ENCODE assay signal across 8 mouse cellular contexts in the genomic region with DNA sequence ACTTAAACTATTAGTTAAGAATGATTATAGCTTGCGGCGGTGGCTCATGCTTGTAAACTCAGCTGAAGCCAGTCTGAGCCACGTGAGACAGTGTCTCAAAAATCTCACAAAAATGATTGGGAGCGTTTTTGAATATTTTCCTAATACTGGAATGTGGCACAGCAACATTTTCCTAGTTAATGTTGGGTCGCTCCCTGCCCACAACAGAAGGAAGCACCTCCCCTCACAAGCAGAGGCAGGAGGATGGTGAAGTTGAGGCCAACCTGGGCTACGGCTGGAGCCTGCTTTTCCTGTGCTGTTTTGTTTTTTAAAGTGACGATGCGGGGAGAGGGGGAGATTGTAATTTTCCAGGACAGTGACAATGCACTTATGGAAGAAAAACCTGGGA. TPM values are rescaled to one million over a fixed set of nuclear protein-coding genes. Genes with fewer than 3 reads are reported as not detected.
DNase-seq lines count a peak whose midpoint lies in the region; ATAC-seq and TF ChIP-seq lines count a peak whose summit lies in the region.

No protein-coding gene starts in this region.

- intact Hi-C loops in gastrocnemius, adult 2 months (cut with DNase I) = no loop called here

- no peak for TF ChIP-seq POLR2A in bone marrow, adult 2 months (IDR thresholded peaks at IDR 0.05; ENCODE audit: borderline replicate concordance, control insufficient read depth, low read depth, low read length)
- TF ChIP-seq POLR2A in liver, adult 2 months (IDR thresholded peaks at IDR 0.05; ENCODE audit: extremely low read depth, insufficient read depth, low read length) = no peak

- H3K4me3 ChIP-seq in gastrocnemius, adult 2 months = peak overlapping the region; percentile 97
- peak overlapping the region; percentile 78 for H3K4me3 ChIP-seq in bone marrow, adult 2 months (replicated peaks; ENCODE audit: control insufficient read depth, low read depth, low read length)
- peak overlapping the region; percentile 79 for H3K4me3 ChIP-seq in heart, embryonic 16.5 days (ENCODE audit: low read length)
- H3K4me3 ChIP-seq in liver, adult 2 months (ENCODE audit: insufficient read depth, low read depth, low read length) = peak overlapping the region; percentile 69
- H3K4me3 ChIP-seq in stomach, embryonic 15.5 days (replicated peaks) = peak overlapping the region; percentile 86

- no peak for DNase-seq in gastrocnemius, adult 2 months
- no peak for DNase-seq in gastrocnemius, postnatal 4 days (ENCODE audit: low spot score in 2 of 2)
- peak; percentile 70 for DNase-seq in liver, adult 2 months (ENCODE audit: extremely low read depth, low read depth, low spot score)
- no peak for DNase-seq in cerebellum, postnatal 4 days (ENCODE audit: low spot score in 2 of 2)
- DNase-seq in layer of hippocampus, adult 11-12 months (ENCODE audit: low spot score) = no peak

- no peak for ATAC-seq in heart, embryonic 16.5 days (replicated peaks; ENCODE audit: extremely low read depth, insufficient read depth, low FRiP score)
- ATAC-seq in stomach, embryonic 15.5 days (ENCODE audit: insufficient read depth, low FRiP score, low read depth) = no peak

- no peaks in the 10 kb centered on the region; the same call in 1 of the 2 replicates for H3K4me1 ChIP-seq in bone marrow, adult 2 months (ENCODE audit: control insufficient read depth, insufficient read depth, low read length)
- peaks cover 17% of the 10 kb centered on the region for H3K4me1 ChIP-seq in heart, embryonic 16.5 days (ENCODE audit: control insufficient read depth, insufficient read depth, low read length)
- peaks cover 6% of the 10 kb centered on the region for H3K4me1 ChIP-seq in liver, adult 2 months (ENCODE audit: control insufficient read depth, insufficient read depth, low read length)
- peaks cover 12% of the 10 kb centered on the region for H3K4me1 ChIP-seq in stomach, embryonic 15.5 days

- peaks cover 17% of the 10 kb centered on the region; the same call in 1 of the 2 replicates for H3K79me2 ChIP-seq in liver, adult 2 months (ENCODE audit: control insufficient read depth, insufficient read depth, low read length)

- no peak for TF ChIP-seq CTCF in gastrocnemius, adult 2 months (IDR thresholded peaks at IDR 0.05)
- TF ChIP-seq CTCF in bone marrow, adult 2 months (IDR thresholded peaks at IDR 0.05; ENCODE audit: control insufficient read depth, insufficient read depth, low read length) = no peak
- no peak for TF ChIP-seq CTCF in liver, adult 2 months (IDR thresholded peaks at IDR 0.05; ENCODE audit: low read depth, low read length)

- peak overlapping the region; percentile 70 for H3K4me2 ChIP-seq in heart, embryonic 16.5 days (ENCODE audit: low read depth, low read length)
- peak overlapping the region; percentile 62 for H3K4me2 ChIP-seq in stomach, embryonic 15.5 days

- H3K27me3 ChIP-seq in heart, embryonic 16.5 days (ENCODE audit: control insufficient read depth, insufficient read depth, low read length) = no peaks in the 10 kb centered on the region
- H3K27me3 ChIP-seq in liver, adult 2 months (ENCODE audit: control insufficient read depth, insufficient read depth, low read length) = no peaks in the 10 kb centered on the region
- no peaks in the 10 kb centered on the region for H3K27me3 ChIP-seq in stomach, embryonic 15.5 days (replicated peaks)

- no peaks in the 10 kb centered on the region for H3K9me3 ChIP-seq in heart, embryonic 16.5 days (replicated peaks; ENCODE audit: control insufficient read depth, low read length)
- H3K9me3 ChIP-seq in stomach, embryonic 15.5 days = no peaks in the 10 kb centered on the region

- 2% methylated on average over 8 of the region's 8 CpGs for WGBS in bone marrow, adult 2 months
- 7% methylated on average over 8 of the region's 8 CpGs for WGBS in heart, embryonic 16.5 days
- WGBS in liver, adult 2 months = 0% methylated on average over 8 of the region's 8 CpGs
- 5% methylated on average over 8 of the region's 8 CpGs for whole genome bisulfite sequencing in stomach, embryonic 15.5 days

- peaks cover 22% of the 10 kb centered on the region for H3K36me3 ChIP-seq in heart, embryonic 16.5 days (ENCODE audit: control insufficient read depth, insufficient read depth)
- peaks cover 23% of the 10 kb centered on the region for H3K36me3 ChIP-seq in liver, adult 2 months (ENCODE audit: control insufficient read depth, insufficient read depth, low read length)
- peaks cover 21% of the 10 kb centered on the region for H3K36me3 ChIP-seq in stomach, embryonic 15.5 days

- H3K9ac ChIP-seq in heart, embryonic 16.5 days (ENCODE audit: low read length) = peak overlapping the region; percentile 92
- H3K9ac ChIP-seq in liver, adult 2 months (ENCODE audit: low read depth, low read length) = peak overlapping the region; percentile 93
- peak overlapping the region; percentile 94 for H3K9ac ChIP-seq in stomach, embryonic 15.5 days

- peak overlapping the region; percentile 97 for H3K27ac ChIP-seq in gastrocnemius, adult 2 months
- no peak overlapping the region; the same call in 1 of the 2 replicates for H3K27ac ChIP-seq in bone marrow, adult 2 months (ENCODE audit: control insufficient read depth, insufficient read depth, low read depth, low read length, poor library complexity)
- peak overlapping the region; percentile 97 for H3K27ac ChIP-seq in heart, embryonic 16.5 days (ENCODE audit: low read length)
- H3K27ac ChIP-seq in liver, adult 2 months (replicated peaks; ENCODE audit: insufficient read depth, low read depth, low read length) = peak overlapping the region; percentile 85
- peak overlapping the region; percentile 95 for H3K27ac ChIP-seq in stomach, embryonic 15.5 days

RNA-seq across cellular contexts. Expression of gene Eci1, which starts 0.7 kb away (rescaled TPM):
- total RNA-seq in gastrocnemius, adult 2 months (2021) = 100 to 1,000 TPM; 112 to 209 TPM
- 100 to 1,000 TPM; 117 to 133 TPM for total RNA-seq in gastrocnemius, postnatal 4 days (2021)
- polyA plus RNA-seq in bone marrow, adult 2 months (2011; ENCODE audit: insufficient read depth, insufficient read length, low replicate concordance, missing spikeins) = 10.7 and 11.8 TPM in 2 replicates
- polyA plus RNA-seq in heart, embryonic 16.5 days (2015; fragmentation: Nextera tagmentation; extraction: Ambion mirVana) = 333 and 371 TPM in 2 replicates
- total RNA-seq in liver, adult 2 months (2014; rRNA removed) = 176 and 218 TPM in 2 replicates
- polyA plus RNA-seq in liver, adult 2 months (2012; rRNA removed) = 249 and 286 TPM in 2 replicates
- 137 and 157 TPM in 2 replicates for polyA plus RNA-seq in stomach, embryonic 15.5 days (2015; fragmentation: Nextera tagmentation; extraction: Ambion mirVana)

RNA-seq across cellular contexts. Expression of gene Rnps1, which starts 12.8 kb away (rescaled TPM):
- total RNA-seq in gastrocnemius, adult 2 months (2021) = 10 to 100 TPM; 51.9 TPM
- 10 to 100 TPM; 83.7 to 93.6 TPM for total RNA-seq in gastrocnemius, postnatal 4 days (2021)
- 53.5 and 73.6 TPM in 2 replicates for polyA plus RNA-seq in bone marrow, adult 2 months (2011; ENCODE audit: insufficient read depth, insufficient read length, low replicate concordance, missing spikeins)
- polyA plus RNA-seq in heart, embryonic 16.5 days (2015; fragmentation: Nextera tagmentation; extraction: Ambion mirVana) = 211 and 215 TPM in 2 replicates
- total RNA-seq in liver, adult 2 months (2014; rRNA removed) = 17.3 and 20.7 TPM in 2 replicates
- 32.7 and 37.6 TPM in 2 replicates for polyA plus RNA-seq in liver, adult 2 months (2012; rRNA removed)
- polyA plus RNA-seq in stomach, embryonic 15.5 days (2015; fragmentation: Nextera tagmentation; extraction: Ambion mirVana) = 230 and 250 TPM in 2 replicates

RNA-seq across cellular contexts. Expression of gene Dnase1l2, which starts 15.7 kb away (rescaled TPM):
- total RNA-seq in gastrocnemius, adult 2 months (2021) = 1 to 10 TPM; 1.4 to 2.2 TPM
- 1 to 10 TPM; 1.9 TPM for total RNA-seq in gastrocnemius, postnatal 4 days (2021)
- 5.0 and 21.3 TPM in 2 replicates for polyA plus RNA-seq in bone marrow, adult 2 months (2011; ENCODE audit: insufficient read depth, insufficient read length, low replicate concordance, missing spikeins)
- polyA plus RNA-seq in heart, embryonic 16.5 days (2015; fragmentation: Nextera tagmentation; extraction: Ambion mirVana) = 1.5 and 2.1 TPM in 2 replicates
- total RNA-seq in liver, adult 2 months (2014; rRNA removed) = 0.74 and 1.2 TPM in 2 replicates
- 1.7 and 2.4 TPM in 2 replicates for polyA plus RNA-seq in liver, adult 2 months (2012; rRNA removed)
- 2.7 and 4.6 TPM in 2 replicates for polyA plus RNA-seq in stomach, embryonic 15.5 days (2015; fragmentation: Nextera tagmentation; extraction: Ambion mirVana)

RNA-seq across cellular contexts. Expression of gene E4f1, which starts 42.9 kb away (rescaled TPM):
- 10 to 100 TPM; 11.4 to 16.5 TPM for total RNA-seq in gastrocnemius, adult 2 months (2021)
- 10 to 100 TPM; 18.0 to 20.7 TPM for total RNA-seq in gastrocnemius, postnatal 4 days (2021)
- 34.5 and 70.1 TPM in 2 replicates for polyA plus RNA-seq in bone marrow, adult 2 months (2011; ENCODE audit: insufficient read depth, insufficient read length, low replicate concordance, missing spikeins)
- 27.7 and 28.8 TPM in 2 replicates for polyA plus RNA-seq in heart, embryonic 16.5 days (2015; fragmentation: Nextera tagmentation; extraction: Ambion mirVana)
- total RNA-seq in liver, adult 2 months (2014; rRNA removed) = 5.6 and 6.7 TPM in 2 replicates
- 21.6 and 33.3 TPM in 2 replicates for polyA plus RNA-seq in liver, adult 2 months (2012; rRNA removed)
- polyA plus RNA-seq in stomach, embryonic 15.5 days (2015; fragmentation: Nextera tagmentation; extraction: Ambion mirVana) = 30.8 and 33.7 TPM in 2 replicates

RNA-seq across cellular contexts. Expression of gene Pgp, which starts 43.0 kb away (rescaled TPM):
- total RNA-seq in gastrocnemius, adult 2 months (2021) = 10 to 100 TPM; 50.8 to 56.3 TPM
- total RNA-seq in gastrocnemius, postnatal 4 days (2021) = 10 to 100 TPM; 34.6 to 37.4 TPM
- 33.0 and 34.7 TPM in 2 replicates for polyA plus RNA-seq in bone marrow, adult 2 months (2011; ENCODE audit: insufficient read depth, insufficient read length, low replicate concordance, missing spikeins)
- polyA plus RNA-seq in heart, embryonic 16.5 days (2015; fragmentation: Nextera tagmentation; extraction: Ambion mirVana) = 71.1 and 76.0 TPM in 2 replicates
- 9.2 and 11.9 TPM in 2 replicates for total RNA-seq in liver, adult 2 months (2014; rRNA removed)
- 25.8 and 26.6 TPM in 2 replicates for polyA plus RNA-seq in liver, adult 2 months (2012; rRNA removed)
- polyA plus RNA-seq in stomach, embryonic 15.5 days (2015; fragmentation: Nextera tagmentation; extraction: Ambion mirVana) = 64.6 and 65.3 TPM in 2 replicates

Comparison
In these comparisons a context has a peak if more than half of its experiments do, and no peak if none do; other contexts are left out.
1. RNA of gene Eci1, which starts 0.7 kb away (polyA plus RNA-seq): 333 to 371 TPM in heart, embryonic 16.5 days, 249 to 286 TPM in liver, adult 2 months and 137 to 157 TPM in stomach, embryonic 15.5 days; 10.7 to 11.8 TPM in bone marrow, adult 2 months; every median in the first group is over 10 times any median in the second.
2. Peak in every context shown above with its lines, with median percentiles within 50 percentile points of each other: H3K4me3 ChIP-seq and H3K9ac ChIP-seq.